Mouse (Mus musculus) heart, embryonic 13.5 days (tissue): Measurements from ENCODE around the gene Foxn1. TPM values are rescaled to one million over a fixed set of nuclear protein-coding genes. Genes with fewer than 3 reads are reported as not detected.

Source experiments
- ATAC-seq: fragments of 200-750 bp; cut with Nextera tagmentation; 2 replicates; pipeline ENCODE4 v1.8.0; 2017; ENCODE audit warnings: moderate TSS enrichment; ENCODE audit not compliant: insufficient number of reproducible peaks, low FRiP score, low TSS enrichment; ENCODE audit errors: extremely low read depth
- H3K27ac ChIP-seq: fragments of 300-500 bp; sonication (generic); replicated peaks from 2 replicates; pipeline ENCODE4 v1.5.1; 2015; ENCODE audit warnings: moderate library complexity, mild to moderate bottlenecking, inconsistent platforms
- H3K27me3 ChIP-seq: fragments of 300-500 bp; sonication (generic); replicated peaks from 2 replicates; pipeline ENCODE4 v1.6.1; 2015; ENCODE audit warnings: mild to moderate bottlenecking, inconsistent platforms
- H3K36me3 ChIP-seq: fragments of 300-500 bp; sonication (generic); 2 replicates; pipeline ENCODE4 v1.6.1; 2015; ENCODE audit warnings: mild to moderate bottlenecking, inconsistent platforms
- H3K4me1 ChIP-seq: fragments of 300-500 bp; sonication (generic); 2 replicates; pipeline ENCODE4 v1.6.1; 2015; ENCODE audit warnings: inconsistent platforms
- H3K4me2 ChIP-seq: fragments of 300-500 bp; sonication (generic); 2 replicates; pipeline ENCODE4 v1.6.1; 2015; ENCODE audit warnings: inconsistent platforms, mild to moderate bottlenecking, moderate library complexity
- H3K4me3 ChIP-seq: fragments of 300-500 bp; sonication (generic); 2 replicates; pipeline ENCODE4 v1.5.1; 2015; ENCODE audit warnings: moderate library complexity, mild to moderate bottlenecking, inconsistent platforms
- H3K9ac ChIP-seq: fragments of 300-500 bp; sonication (generic); 2 replicates; pipeline ENCODE4 v1.6.1; 2015; ENCODE audit warnings: inconsistent platforms, mild to moderate bottlenecking, moderate library complexity
- H3K9me3 ChIP-seq: fragments of 300-500 bp; sonication (generic); 2 replicates; pipeline ENCODE4 v1.6.1; 2016; ENCODE audit warnings: inconsistent platforms
- WGBS: fragments of 180-500 bp; shearing (Covaris S2); methylation state at CpG from one replicate; pipeline ENCODE4 v1.1.7; 2015; ENCODE audit warnings: mixed read lengths; 5-methylcytosine and 5-hydroxymethylcytosine counted together
- polyA plus RNA-seq: library from polyadenylated mRNA; unstranded; fragments of >200 nt; fragmentation: Nextera tagmentation; extraction: Ambion mirVana; gene quantifications from 2 replicates; pipeline ENCODE4 v1.2.1, GENCODE M21; 2015

Foxn1 gene
- 0.04 and 0.44 TPM in 2 replicates for polyA plus RNA-seq

DNA sequence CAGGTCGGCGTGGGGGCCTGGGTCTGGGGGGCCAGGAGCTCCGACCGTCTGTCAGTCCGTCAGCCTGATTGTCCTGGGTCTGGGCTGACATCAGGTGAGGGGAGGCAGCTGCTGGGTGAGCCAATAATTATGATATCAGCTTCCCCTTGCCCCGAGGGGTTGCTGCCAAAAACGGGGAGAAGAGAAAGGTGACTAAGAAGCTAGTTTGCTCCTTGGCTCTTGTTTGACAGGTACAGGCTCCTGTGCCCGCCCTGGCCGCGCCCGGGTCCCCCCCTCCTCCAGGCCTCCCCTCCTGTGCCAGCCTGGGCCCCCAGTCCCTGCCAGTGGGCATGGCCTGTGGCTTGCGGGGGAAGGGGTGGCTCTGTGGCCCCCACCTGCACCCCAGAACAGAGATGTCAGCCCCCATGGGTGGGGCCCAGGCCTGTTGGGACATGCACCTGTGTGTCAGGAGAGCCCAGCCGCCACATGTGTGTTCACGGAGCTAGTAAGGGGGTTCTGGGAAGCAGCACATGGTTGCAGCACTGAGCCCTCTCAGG, at the start of gene Foxn1:
Foxn1 (minus strand) TSS at position 51 of the 536 bp plus-strand sequence.
- ATAC-seq, result no peak; the same call in 1 of the 2 replicates
- no peaks in the 10 kb centered on the region for H3K4me1 ChIP-seq
- H3K4me3 ChIP-seq, result no peak within 1 kb of the TSS
- H3K27ac ChIP-seq, result no peak within 1 kb of the TSS
- H3K9me3 ChIP-seq, result no peaks in the 10 kb centered on the region
- H3K4me2 ChIP-seq, result no peak within 1 kb of the TSS
- no peaks in the 10 kb centered on the region for H3K36me3 ChIP-seq
- WGBS, result 76% methylated on average over 14 of the region's 14 CpGs
- H3K9ac ChIP-seq, result no peak within 1 kb of the TSS
- H3K27me3 ChIP-seq, result peaks cover 47% of the 10 kb centered on the region

DNA sequence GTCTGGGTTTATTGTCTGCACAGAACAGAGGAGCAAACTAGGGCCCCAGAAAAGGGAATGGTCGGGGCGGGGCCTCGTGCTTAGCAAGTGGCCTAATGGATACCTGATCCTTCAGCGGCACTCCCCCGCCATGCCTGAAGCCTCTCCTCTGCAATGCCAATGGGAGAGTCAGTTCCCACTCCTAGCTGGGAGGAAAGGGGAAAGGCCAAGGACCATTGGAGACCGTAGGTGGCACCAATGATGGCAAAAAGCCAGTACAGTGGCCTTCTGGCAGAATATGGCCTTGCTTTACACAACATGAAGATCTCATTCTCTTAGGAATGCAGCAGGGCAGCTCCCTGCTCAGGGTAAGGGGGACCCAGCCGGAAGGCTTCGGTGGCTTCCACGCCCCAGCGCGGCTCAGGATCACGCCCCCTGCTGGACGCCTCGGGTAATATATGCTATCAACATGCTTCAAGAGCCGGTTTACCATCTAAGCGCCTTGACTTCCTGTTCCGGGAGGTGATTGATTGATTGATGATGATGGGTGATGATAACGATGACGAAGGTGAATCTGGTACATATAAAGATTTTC, 49.5 kb upstream of the Foxn1 start:
- H3K27me3 ChIP-seq, result peaks cover 14% of the 10 kb centered on the region; the same call in 1 of the 2 replicates
- H3K36me3 ChIP-seq, result no peaks in the 10 kb centered on the region
- H3K4me2 ChIP-seq, result peak overlapping the region; percentile 45
- no peak overlapping the region for H3K4me3 ChIP-seq
- 7% methylated on average over 19 of the region's 19 CpGs for WGBS
- no peak for ATAC-seq
- peaks cover 8% of the 10 kb centered on the region for H3K4me1 ChIP-seq
- H3K9me3 ChIP-seq, result no peaks in the 10 kb centered on the region
- H3K9ac ChIP-seq, result no peak overlapping the region
- H3K27ac ChIP-seq, result no peak overlapping the region; the same call in 1 of the 2 replicates

DNA sequence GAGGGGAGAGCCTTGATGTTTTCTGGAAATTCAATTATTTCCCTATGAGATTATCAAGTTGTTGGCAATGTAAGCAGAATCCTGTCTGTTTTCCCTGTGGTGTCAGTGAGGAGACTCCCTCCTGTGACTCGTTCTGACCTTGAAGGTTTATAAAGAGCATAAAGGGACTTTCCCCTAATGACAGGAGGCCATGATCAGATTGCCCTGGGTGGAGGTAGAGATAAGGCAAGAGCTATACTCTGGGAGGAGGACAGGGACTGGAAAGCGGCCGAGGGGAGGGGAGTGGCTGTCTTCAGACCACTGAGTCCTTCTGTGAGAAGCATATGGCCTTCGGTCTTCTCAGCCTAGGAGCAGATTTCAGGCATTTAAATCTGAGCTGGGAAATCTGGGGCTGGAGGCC, 47.7 kb upstream of the Foxn1 start:
- Histone ChIP-seq H3K9me3 (no peaks in the 10 kb centered on the region), H3K36me3 (no peaks in the 10 kb centered on the region), H3K4me2 (no peak overlapping the region), H3K4me3 (no peak overlapping the region), H3K27ac (no peak overlapping the region), H3K4me1 (peaks cover 8% of the 10 kb centered on the region), H3K9ac (no peak overlapping the region), H3K27me3 (peaks cover 14% of the 10 kb centered on the region; the same call in 1 of the 2 replicates)
- no peak for ATAC-seq
- WGBS, result 18% methylated on average over 4 of the region's 4 CpGs

DNA sequence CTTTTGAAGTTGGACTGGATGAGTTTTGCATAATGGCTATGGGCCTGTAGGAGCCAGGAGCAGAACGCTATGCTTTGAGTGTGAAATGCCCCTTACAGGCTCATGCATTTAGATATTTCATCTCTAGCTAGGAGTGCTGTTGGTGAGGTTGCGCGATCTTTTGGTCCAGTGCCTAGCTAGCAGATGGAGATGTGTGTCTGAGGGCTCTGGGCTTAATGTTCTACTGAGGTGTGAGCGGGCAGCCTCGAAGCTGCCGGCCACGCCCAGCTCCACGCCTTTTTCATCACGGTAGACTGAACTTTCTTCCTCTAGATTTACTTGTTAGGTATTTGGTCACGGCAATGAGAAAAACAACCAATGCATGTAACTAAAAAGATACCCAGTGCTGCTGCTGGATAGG, 44.8 kb upstream of the Foxn1 start:
- no peak for ATAC-seq
- WGBS, result 88% methylated on average over 10 of the region's 10 CpGs
- no peak overlapping the region for H3K27ac ChIP-seq
- H3K9me3 ChIP-seq, result no peaks in the 10 kb centered on the region
- peaks cover 14% of the 10 kb centered on the region; the same call in 1 of the 2 replicates for H3K27me3 ChIP-seq
- peaks cover 7% of the 10 kb centered on the region for H3K4me1 ChIP-seq
- H3K4me2 ChIP-seq, result no peak overlapping the region
- H3K4me3 ChIP-seq, result no peak overlapping the region
- no peaks in the 10 kb centered on the region for H3K36me3 ChIP-seq
- no peak overlapping the region for H3K9ac ChIP-seq

DNA sequence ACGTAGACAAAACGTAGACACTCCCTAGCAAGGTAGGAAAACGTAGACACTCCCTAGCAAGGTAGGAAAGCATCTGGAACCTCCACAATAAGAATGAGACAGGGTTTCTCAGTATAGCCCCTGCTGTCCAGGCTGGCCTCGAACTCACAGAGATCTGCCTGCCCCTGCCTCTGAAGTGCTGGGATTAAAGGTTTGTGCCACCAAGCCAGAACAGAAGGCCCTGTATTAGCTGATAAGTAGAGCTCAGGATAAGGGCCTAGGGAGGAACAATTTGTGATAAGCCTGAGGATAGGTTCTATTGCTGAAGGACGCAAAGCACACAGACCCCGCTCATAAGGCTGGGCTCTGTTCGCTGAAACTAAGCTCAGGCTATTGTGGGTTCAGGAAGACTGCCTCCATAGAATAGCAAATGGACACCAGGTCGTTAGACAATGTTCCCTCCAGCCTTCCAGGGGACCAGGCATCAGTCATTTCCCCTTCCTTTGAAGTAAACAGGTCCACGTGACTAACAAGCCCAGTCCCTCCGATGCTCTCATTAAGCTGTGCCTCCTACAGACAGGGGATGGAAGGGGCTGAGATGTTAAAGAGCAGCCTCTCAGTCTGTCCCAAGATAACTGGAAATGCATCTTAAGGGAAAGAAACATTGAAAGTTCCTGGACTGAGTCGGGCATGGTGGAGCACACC, 44.0 kb upstream of the Foxn1 start:
- no peaks in the 10 kb centered on the region for H3K4me1 ChIP-seq
- WGBS, result 39% methylated on average over 11 of the region's 11 CpGs
- H3K9ac ChIP-seq, result no peak overlapping the region
- ATAC-seq, result no peak
- H3K36me3 ChIP-seq, result no peaks in the 10 kb centered on the region
- peaks cover 11% of the 10 kb centered on the region; the same call in 1 of the 2 replicates for H3K27me3 ChIP-seq
- no peak overlapping the region for H3K27ac ChIP-seq
- H3K4me3 ChIP-seq, result no peak overlapping the region
- H3K9me3 ChIP-seq, result no peaks in the 10 kb centered on the region
- H3K4me2 ChIP-seq, result no peak overlapping the region

DNA sequence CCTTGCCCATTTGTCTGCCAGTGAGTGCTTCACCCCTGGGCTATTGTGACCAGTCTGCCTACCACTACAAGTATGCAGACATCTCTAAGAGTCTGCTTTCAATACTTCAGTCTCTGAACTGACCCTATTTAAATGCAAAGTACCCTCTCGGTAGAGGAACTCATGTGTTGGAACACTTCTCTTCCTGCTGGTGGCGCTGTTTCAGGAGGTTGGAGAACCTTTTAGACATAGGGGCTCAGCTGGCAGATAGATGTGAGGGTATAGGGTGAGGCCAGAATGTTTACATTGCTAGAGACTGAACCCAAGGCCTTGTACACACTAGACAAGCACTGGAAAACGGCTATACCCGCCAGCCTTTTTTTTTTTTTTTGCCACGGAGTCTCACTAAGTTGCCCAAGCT, 42.0 kb upstream of the Foxn1 start:
- no peaks in the 10 kb centered on the region for H3K36me3 ChIP-seq
- no peak overlapping the region for H3K4me2 ChIP-seq
- no peaks in the 10 kb centered on the region for H3K9me3 ChIP-seq
- no peaks in the 10 kb centered on the region for H3K4me1 ChIP-seq
- no peak overlapping the region for H3K27ac ChIP-seq
- 74% methylated on average over 5 of the region's 5 CpGs for WGBS
- no peak overlapping the region for H3K4me3 ChIP-seq
- no peak for ATAC-seq
- peaks cover 3% of the 10 kb centered on the region; the same call in 1 of the 2 replicates for H3K27me3 ChIP-seq
- H3K9ac ChIP-seq, result no peak overlapping the region

DNA sequence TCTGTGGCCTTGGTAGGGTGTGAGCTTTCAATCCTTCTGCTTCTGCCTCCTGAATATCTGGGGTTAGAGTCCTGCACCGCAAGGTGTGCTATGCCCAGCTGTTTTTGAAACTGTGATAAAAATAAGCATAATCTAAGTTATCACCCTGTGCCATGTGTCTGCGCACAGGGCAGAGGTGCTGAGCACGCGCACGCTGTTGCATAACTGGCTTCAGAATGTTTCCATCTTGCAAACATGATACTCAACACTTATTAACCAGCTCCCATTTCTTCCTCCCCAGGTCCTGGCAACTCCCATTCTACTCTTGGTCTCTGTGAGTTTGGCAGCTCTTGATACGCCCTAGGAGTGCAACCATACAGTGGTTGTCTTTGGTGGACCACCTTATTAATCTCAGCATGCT, 41.3 kb upstream of the Foxn1 start:
- H3K27me3 ChIP-seq, result peaks cover 6% of the 10 kb centered on the region
- no peaks in the 10 kb centered on the region for H3K36me3 ChIP-seq
- WGBS, result 91% methylated on average over 6 of the region's 6 CpGs
- H3K4me2 ChIP-seq, result no peak overlapping the region
- H3K4me1 ChIP-seq, result no peaks in the 10 kb centered on the region
- ATAC-seq, result no peak
- H3K27ac ChIP-seq, result no peak overlapping the region
- no peak overlapping the region for H3K9ac ChIP-seq
- H3K4me3 ChIP-seq, result no peak overlapping the region
- H3K9me3 ChIP-seq, result no peaks in the 10 kb centered on the region

DNA sequence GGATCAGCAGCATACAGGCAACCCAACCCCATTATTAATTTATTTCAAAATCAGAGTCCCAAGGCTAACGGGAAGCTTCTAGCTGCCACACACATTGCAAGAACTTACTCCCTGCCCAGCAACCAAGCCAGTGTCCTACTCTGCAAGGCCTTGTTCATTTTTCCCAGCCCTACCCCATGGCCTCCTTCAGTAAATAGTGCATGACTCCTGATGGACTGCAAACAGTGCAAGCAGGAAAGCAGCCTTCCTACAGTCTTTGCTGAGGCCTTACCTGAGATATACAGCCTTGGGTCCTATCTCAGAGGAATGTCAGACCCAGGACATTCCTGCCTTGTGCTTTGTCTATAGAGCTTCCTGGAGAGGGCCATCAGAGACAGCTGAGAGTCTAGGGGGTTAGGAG, 39.2 kb upstream of the Foxn1 start:
- H3K4me2 ChIP-seq, result no peak overlapping the region
- H3K36me3 ChIP-seq, result no peaks in the 10 kb centered on the region
- H3K27ac ChIP-seq, result no peak overlapping the region
- peaks cover 27% of the 10 kb centered on the region for H3K27me3 ChIP-seq
- no peak for ATAC-seq
- no peak overlapping the region for H3K9ac ChIP-seq
- 79% methylated on average over 1 of the region's 1 CpGs for WGBS
- no peaks in the 10 kb centered on the region for H3K4me1 ChIP-seq
- H3K9me3 ChIP-seq, result no peaks in the 10 kb centered on the region
- H3K4me3 ChIP-seq, result no peak overlapping the region

DNA sequence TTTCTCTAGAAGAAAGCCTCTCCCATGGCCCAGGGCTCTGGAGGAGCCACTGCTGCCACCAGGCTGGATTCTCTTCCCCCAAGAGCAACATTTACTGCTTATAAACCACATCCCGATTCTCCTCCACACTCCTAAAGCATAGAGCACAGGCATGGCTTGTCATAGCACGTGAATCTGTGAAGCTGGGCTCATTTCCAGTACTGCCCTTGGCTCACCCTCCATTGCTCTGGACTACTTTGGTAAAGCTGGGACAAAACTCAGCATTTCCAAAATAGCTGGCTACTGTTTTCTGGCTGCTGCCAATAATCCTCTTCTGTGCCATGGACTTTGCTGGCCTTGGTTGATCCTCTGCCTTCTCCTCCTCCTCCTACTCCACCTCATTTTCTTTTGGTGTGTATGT, 38.0 kb upstream of the Foxn1 start:
- Histone ChIP-seq H3K27me3 (peaks cover 38% of the 10 kb centered on the region), H3K27ac (no peak overlapping the region), H3K4me3 (no peak overlapping the region), H3K4me1 (no peaks in the 10 kb centered on the region), H3K36me3 (no peaks in the 10 kb centered on the region), H3K4me2 (no peak overlapping the region), H3K9ac (no peak overlapping the region), H3K9me3 (no peaks in the 10 kb centered on the region)
- ATAC-seq, result no peak
- WGBS, result 54% methylated on average over 2 of the region's 2 CpGs

DNA sequence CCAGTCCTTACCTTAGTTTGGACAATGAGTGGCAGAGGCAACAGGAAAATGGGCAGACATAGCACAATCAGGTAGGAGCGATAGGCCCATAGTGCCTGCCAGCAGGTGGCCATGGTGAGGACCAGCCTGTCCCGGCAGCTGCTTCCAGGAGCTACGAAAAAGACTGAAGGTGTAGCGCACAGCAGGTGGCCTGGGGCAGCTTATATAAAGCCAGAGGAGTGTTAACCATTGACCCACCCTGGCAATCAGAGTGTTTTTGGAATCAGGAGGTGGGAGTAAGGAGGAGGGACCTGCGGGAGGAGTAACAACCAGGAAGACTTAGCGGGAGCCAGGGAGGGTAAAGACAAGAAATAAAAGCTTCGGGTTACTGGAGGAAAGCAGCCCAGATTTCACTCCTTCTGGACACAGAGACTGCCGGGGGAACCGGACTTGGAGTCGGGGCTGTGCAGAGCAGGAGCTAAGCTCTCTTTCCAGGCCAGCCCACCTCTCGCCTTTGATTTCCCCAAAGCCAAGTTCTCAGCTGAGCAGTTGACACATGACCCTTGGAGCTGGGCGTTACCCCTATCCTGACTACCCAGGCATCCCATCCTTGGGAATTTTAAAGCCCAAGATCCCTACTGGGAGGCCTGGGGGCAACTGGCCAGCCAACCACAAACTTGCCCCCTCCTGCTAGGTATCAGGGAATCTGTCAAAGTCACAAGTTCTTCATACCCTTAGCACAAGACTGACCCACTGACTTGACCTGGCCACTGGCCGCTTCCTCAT, 35.9 kb upstream of the Foxn1 start, which contains the start of gene Slc13a2:
Slc13a2 (minus strand) TSS at position 163 of the 765 bp plus-strand sequence.
- Histone ChIP-seq H3K4me1 (no peaks in the 10 kb centered on the region), H3K4me3 (no peak within 1 kb of the TSS), H3K9me3 (no peaks in the 10 kb centered on the region), H3K27me3 (peaks cover 48% of the 10 kb centered on the region), H3K9ac (no peak within 1 kb of the TSS), H3K4me2 (no peak within 1 kb of the TSS), H3K36me3 (no peaks in the 10 kb centered on the region), H3K27ac (no peak within 1 kb of the TSS)
- WGBS, result 19% methylated on average over 13 of the region's 13 CpGs
- ATAC-seq, result no peak
